Mouse (Mus musculus): ENCODE data around the gene Gm49369.
A peak's percentile ranks its signal among the peaks of the same experiment; 100 is the strongest.
"Not testable (repeated sequence)": the region's sequence is repeated elsewhere in the genome, so short reads cannot be mapped to it uniquely, and the experiment has no call there.

Gene Gm49369

DNA sequence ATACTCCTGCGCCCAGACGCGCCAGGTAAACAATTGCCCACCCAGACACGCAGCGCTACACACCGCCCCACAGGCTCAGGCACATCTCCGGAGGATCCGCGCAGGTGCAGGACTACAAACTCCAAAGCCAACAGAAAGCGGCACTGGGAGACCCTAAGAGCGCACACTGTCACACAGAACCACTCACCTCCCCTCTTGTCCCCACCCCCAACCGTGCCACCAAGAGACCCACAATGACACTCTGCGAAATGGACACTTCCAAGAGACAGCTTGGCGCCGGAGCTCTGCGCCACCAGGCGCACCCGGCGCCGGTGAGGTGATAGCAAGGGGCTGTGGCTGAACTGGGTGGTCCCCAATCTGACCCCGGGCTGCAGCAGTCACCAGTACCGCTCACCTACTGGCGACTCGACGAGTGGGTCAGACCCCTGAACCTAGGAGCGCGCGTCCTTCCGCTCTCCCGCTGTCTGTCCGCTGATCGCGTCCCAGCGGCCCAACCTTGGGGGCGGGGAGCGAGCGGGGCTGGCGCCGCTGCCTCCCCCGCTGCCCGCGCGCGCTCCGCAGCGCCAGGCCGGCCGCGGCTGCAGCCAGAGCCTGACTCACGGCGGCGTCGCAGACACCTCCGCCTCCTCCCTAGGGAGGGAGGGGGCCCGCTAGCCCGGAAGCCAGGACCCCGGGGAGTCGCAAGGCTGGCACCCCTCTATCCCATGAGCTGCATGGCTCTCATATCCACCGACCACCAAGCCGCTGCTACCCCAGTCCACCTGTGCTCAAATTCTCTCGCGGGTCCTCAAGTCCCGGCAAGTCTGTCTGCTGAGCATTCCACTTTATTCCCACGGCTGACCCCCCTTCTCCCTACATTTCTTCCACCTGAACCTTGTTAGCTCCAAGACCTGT lies 10.5 kb downstream of the Gm49369 start:
- no peak for DNase-seq (ENCODE audit: low spot score)

GRCm38 (mm10) chr7:142371398-142371767 lies 11.1 kb downstream of the Gm49369 start:
- DNase-seq (ENCODE audit: low spot score), result no peak

DNA sequence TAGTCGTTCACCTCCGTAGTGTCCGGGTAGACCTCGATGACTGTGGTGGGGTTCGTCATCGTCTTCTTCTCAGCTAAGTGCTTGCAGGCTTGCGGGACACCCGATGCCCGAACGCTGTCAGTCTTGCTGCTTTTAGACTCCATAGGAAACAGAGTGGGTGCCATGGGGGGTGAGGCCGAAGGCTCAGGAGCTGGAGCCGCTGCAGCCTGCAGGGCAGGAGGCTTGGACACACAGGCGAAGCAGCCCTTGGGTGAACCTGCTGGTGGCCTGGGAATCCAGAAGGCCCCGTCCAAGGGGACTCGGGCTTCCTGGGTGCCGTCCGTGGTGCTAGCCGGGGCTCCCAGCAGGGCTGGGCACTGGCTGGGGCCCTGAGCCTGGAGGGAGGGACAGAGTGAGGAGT lies 11.5 kb downstream of the Gm49369 start:
- no peak for DNase-seq (ENCODE audit: low spot score)

DNA sequence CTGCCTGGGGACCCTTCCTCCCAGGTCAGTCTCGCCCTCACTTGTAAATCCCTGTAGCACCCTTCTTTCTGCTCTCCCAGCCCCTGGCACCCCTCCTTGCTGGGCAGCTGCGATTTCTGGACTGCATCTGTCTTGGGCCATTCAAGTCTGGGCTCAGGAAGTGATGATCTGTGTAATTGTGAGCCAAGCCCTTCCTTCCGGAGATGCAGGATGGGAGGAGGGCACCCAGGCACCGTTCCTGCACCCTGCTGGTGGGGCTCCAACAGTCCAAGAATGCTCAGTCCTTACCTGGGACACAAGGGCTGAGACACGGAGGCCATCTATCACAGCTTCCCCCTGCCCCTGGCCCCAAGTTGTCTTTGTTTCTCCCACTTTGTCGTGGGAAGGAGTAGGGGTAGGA lies 12.6 kb downstream of the Gm49369 start:
- DNase-seq (ENCODE audit: low spot score), result no peak

DNA sequence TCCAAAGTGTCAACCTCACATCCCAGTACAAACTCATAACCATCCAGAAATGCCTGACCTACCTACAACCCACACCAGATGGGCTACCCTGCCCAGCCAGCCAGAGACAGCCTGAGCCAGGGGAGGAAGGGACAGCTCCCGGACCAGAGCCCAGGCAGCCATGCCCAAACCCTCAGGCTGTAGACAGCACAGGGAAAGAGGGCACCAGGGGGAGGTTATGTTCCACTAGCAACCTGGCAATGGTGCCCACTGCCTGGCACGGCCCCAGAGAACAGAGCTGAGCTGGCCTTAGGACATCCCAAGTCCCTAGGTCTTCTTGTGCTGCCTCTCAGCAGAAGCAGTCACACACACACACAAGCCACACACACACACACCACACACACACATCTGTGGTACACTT lies 13.6 kb downstream of the Gm49369 start:
- no peak for DNase-seq (ENCODE audit: low spot score)

DNA sequence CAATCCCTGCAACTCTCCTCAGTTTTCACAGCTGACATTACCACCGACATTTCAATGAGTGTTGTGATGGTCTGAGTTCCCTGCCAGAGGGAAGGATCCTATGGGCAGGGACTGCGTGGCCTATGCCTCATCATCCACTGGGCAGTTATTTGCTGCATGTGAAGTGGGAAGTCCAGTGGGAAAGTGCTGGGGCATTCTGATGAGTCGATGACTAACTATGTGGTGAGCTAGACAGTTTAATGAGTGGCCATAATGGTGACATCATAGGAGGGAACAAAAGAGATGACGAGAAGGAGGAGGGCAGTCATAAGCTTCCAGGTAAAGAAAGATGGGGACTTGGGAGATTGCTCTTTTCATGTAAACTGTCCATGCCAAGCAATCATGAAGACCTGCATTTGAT lies 19.4 kb downstream of the Gm49369 start:
- no peak for DNase-seq (ENCODE audit: low spot score)

DNA sequence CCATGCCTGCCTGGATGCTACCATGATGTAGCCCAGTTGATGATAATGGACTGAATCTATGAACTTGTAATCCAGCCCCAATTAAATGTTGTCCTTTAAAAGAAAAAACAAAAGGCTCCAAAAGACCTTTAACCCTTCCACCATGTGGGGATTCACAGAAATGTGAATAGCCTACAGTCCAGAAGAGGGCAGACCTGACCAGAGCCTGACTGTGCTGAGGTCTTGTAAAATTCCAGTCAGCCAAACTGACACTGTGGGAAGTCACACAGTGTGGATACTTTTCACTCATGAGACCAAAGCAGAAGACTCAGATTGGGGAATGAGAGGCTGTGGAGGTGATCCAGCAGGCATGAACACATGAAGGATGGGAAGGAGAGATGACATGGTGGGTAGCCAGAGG lies 21.7 kb downstream of the Gm49369 start:
- DNase-seq (ENCODE audit: low spot score), result no peak

GRCm38 (mm10) chr7:142359129-142359528 lies 23.3 kb downstream of the Gm49369 start:
- no peak for DNase-seq (ENCODE audit: low spot score)

- no peak for DNase-seq (ENCODE audit: low spot score)
These were observed 24.9 kb downstream of the Gm49369 start for GRCm38 (mm10) chr7:142357566-142357965.

DNA sequence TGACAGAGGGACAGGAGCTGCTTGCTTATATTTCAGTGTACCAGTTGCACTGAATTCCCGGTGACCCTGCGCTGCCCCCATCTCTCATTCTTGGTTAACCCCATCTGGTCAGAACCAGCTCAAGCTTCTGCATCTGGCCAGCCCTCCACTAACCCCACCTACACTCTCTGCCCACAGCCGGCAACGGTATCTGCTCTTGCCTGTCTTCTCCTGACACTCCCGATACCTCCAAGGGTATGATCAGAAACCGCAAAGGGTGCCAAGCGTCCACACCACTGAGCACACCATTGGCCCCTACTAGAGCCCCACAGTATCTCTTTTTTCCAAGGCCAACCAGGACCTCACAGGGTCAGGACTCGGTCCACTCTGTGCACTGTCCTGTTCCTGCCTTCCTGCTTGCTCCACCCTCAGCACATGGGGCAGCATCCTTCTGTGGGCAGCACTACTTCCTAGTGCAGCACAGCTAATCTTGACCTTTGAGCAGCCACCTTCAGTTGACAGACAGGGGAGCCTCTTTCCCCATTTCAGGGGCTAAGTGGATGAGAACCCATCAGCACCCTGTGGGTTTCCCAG lies 27.7 kb downstream of the Gm49369 start:
- DNase-seq (ENCODE audit: low spot score), result no peak

GRCm38 (mm10) chr7:142353854-142354253 lies 28.6 kb downstream of the Gm49369 start:
- DNase-seq (ENCODE audit: low spot score), result no peak

GRCm38 (mm10) chr7:142351569-142351968 lies 30.9 kb downstream of the Gm49369 start:
- no peak for DNase-seq (ENCODE audit: low spot score)

- no peak for DNase-seq (ENCODE audit: low spot score)
These were observed 33.0 kb downstream of the Gm49369 start for GRCm38 (mm10) chr7:142349308-142349961.

DNA sequence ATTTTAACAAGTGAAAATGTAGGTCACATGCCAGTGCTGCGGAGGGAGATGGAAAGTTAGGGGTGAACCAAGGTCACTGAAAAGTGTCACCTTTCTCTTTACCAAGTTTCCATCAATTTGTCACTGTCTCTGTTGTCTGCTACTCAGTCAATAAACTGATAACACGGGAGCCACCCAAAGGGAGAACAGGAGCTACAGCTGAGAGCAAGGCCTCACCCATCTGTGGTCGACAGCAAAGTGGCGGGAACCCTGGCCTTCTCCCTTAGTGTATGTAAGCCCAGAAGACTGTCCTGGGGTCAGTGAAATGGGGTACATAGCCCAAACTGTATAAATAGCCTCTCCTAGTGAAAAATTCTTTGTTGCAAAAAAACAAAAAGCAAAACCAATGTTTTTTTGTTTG lies 34.9 kb downstream of the Gm49369 start:
- no peak for DNase-seq (ENCODE audit: low spot score)

GRCm38 (mm10) chr7:142342247-142342640 lies 40.2 kb downstream of the Gm49369 start:
- no peak for DNase-seq (ENCODE audit: low spot score)

- DNase-seq (ENCODE audit: low spot score), result no peak
These were observed 40.8 kb downstream of the Gm49369 start for GRCm38 (mm10) chr7:142341564-142342246.

GRCm38 (mm10) chr7:142340269-142340970 lies 42.0 kb downstream of the Gm49369 start:
- no peak for DNase-seq (ENCODE audit: low spot score)

- DNase-seq (ENCODE audit: low spot score), result no peak
These were observed 47.3 kb downstream of the Gm49369 start for GRCm38 (mm10) chr7:142335151-142335550.

DNA sequence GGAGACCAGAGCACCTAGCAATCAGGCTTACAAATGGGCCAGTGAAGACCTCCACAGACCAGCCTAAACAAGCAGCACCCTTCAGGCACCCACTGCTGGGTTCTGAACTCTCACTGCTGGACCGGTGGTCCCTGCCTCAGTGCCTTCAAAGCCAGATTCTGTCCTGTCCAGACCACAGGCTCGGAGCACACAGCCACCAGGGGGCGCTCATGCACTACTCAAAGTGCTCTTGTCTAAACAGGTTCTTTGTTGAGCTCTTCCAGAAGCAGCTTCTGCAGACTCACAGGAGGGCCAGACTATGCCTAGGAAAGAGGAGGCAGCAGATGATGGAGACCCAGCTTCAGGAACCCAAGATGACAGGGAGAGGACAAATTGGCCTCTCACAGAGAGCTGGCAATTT lies 48.2 kb downstream of the Gm49369 start:
- peak; percentile 85 for DNase-seq (ENCODE audit: low spot score)

DNA sequence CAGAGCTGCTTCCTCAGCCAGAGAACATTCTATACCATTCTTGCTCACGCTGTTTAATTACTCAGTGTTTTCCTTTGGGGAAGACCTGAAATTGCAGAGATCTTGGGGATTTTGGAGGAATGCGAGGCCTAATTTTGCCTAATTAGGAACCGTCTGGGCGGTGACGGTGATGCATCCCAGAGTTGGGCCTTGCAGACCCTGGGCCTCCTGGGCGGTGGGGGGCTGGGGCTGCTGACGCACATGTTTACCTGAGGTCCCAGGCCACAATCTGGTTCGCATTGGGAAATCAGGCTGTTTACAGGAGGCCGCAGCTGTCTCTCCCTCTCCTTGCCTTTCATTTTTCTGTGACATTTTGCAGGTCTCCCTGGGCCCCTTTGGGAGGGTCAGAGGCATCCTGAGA lies 49.7 kb downstream of the Gm49369 start:
- not testable (repeated sequence) for DNase-seq (ENCODE audit: low spot score)

- no peak for DNase-seq (ENCODE audit: low spot score)
These were observed 51.2 kb downstream of the Gm49369 start for GRCm38 (mm10) chr7:142331281-142331680.

- peak; percentile 34 for DNase-seq (ENCODE audit: low spot score)
These were observed 52.2 kb downstream of the Gm49369 start for GRCm38 (mm10) chr7:142330271-142330724.

Data from ovary, postnatal 14 days (tissue).